Mouse (Mus musculus) thymus, adult 2 months (tissue): Measurements from ENCODE around the gene Acpp. TPM values are rescaled to one million over a fixed set of nuclear protein-coding genes. Genes with fewer than 3 reads are reported as not detected.

Experiments
- DNase-seq: peaks from one replicate; pipeline ENCODE4 v3.0.0; 2021
- H3K27ac ChIP-seq: fragments of 200-500 bp; 2 replicates; pipeline ENCODE4 v1.5.1; 2012; ENCODE audit warnings: low read length, control low read depth; ENCODE audit not compliant: control insufficient read depth, insufficient read depth
- H3K27me3 ChIP-seq: fragments of 200-500 bp; 2 replicates; pipeline ENCODE4 v1.6.1; 2012; ENCODE audit warnings: mild to moderate bottlenecking, low read length, moderate library complexity, mixed read lengths; ENCODE audit not compliant: control insufficient read depth, insufficient read depth
- H3K36me3 ChIP-seq: fragments of 200-500 bp; 2 replicates; pipeline ENCODE4 v1.6.1; 2012; ENCODE audit warnings: mild to moderate bottlenecking, low read length, moderate library complexity; ENCODE audit not compliant: control insufficient read depth, insufficient read depth
- H3K4me1 ChIP-seq: fragments of 200-500 bp; replicated peaks from 2 replicates; pipeline ENCODE4 v1.6.1; 2012; ENCODE audit warnings: low read length; ENCODE audit not compliant: control insufficient read depth, insufficient read depth
- H3K4me3 ChIP-seq: fragments of 200-500 bp; 2 replicates; pipeline ENCODE4 v1.5.1; 2012; ENCODE audit warnings: mild to moderate bottlenecking, low read length, control low read depth, moderate library complexity; ENCODE audit not compliant: control insufficient read depth, insufficient read depth
- CTCF ChIP-seq: fragments of 200-500 bp; IDR thresholded peaks from 2 replicates; pipeline ENCODE4 v1.5.1; 2012; ENCODE audit warnings: mild to moderate bottlenecking, control low read depth, low read length, moderate library complexity, borderline replicate concordance; ENCODE audit not compliant: control insufficient read depth, poor library complexity, insufficient read depth; ENCODE audit errors: extremely low read depth
- POLR2A ChIP-seq: fragments of 200-500 bp; IDR thresholded peaks from 2 replicates; pipeline ENCODE4 v1.6.1; 2012; ENCODE audit warnings: mild to moderate bottlenecking, low read length, control low read depth, moderate library complexity; ENCODE audit not compliant: control insufficient read depth, poor library complexity, insufficient read depth; ENCODE audit errors: extremely low read depth
- WGBS: fragments of 180-500 bp; shearing (Covaris S2); methylation state at CpG from one replicate; pipeline ENCODE4 v1.1.7; 2018; 5-methylcytosine and 5-hydroxymethylcytosine counted together
- polyA plus RNA-seq: library from polyadenylated mRNA; depleted of rRNA; stranded (reverse); fragments of >200 nt; gene quantifications from 2 replicates; pipeline ENCODE4 v1.2.3, GENCODE M21; 2012; rRNA removed

The Acpp gene
- polyA plus RNA-seq, 1 experiment = 11.2 TPM

- H3K27ac ChIP-seq = no peak overlapping the region
- peaks cover 24% of the 10 kb centered on the region for H3K36me3 ChIP-seq
- 95% methylated on average over 7 of the region's 7 CpGs for WGBS
- H3K4me1 ChIP-seq = peaks cover 7% of the 10 kb centered on the region
- no peak for DNase-seq
- H3K27me3 ChIP-seq = no peaks in the 10 kb centered on the region
- H3K4me3 ChIP-seq = no peak overlapping the region
- TF ChIP-seq CTCF (no peak), POLR2A (no peak)
Observed at GRCm38 (mm10) chr9:104240146-104240545, 97.4 kb downstream of the Acpp start.

GRCm38 (mm10) chr9:104239076-104239475, 98.5 kb downstream of the Acpp start:
- no peak for TF ChIP-seq POLR2A
- TF ChIP-seq CTCF = no peak
- H3K27me3 ChIP-seq = no peaks in the 10 kb centered on the region
- H3K27ac ChIP-seq = no peak overlapping the region
- WGBS = 91% methylated on average over 8 of the region's 8 CpGs
- no peak for DNase-seq
- H3K36me3 ChIP-seq = peaks cover 24% of the 10 kb centered on the region
- H3K4me1 ChIP-seq = peaks cover 6% of the 10 kb centered on the region
- H3K4me3 ChIP-seq = no peak overlapping the region

Other genes starting within 250 kb of the Acpp start
- gene Ackr4, start 210.8 kb downstream of the Acpp start, polyA plus RNA-seq = 9.1 and 13.6 TPM in 2 replicates
- 59.7 and 71.9 TPM in 2 replicates for gene Dnajc13, start 74.8 kb downstream of the Acpp start, polyA plus RNA-seq
- 0.10 and 0.15 TPM in 2 replicates for gene Cpne4, start 209.5 kb upstream of the Acpp start, polyA plus RNA-seq